Mouse (Mus musculus) midbrain, postnatal 0 days (tissue): ENCODE measurements around the gene Rcor1. TPM values are rescaled to one million over a fixed set of nuclear protein-coding genes. Genes with fewer than 3 reads are reported as not detected.
A peak's percentile ranks its signal among the peaks of the same experiment; 100 is the strongest.

Source experiments
- ATAC-seq: fragments of 200-750 bp; cut with Nextera tagmentation; 2 replicates; pipeline ENCODE4 v1.8.0; 2017; ENCODE audit warnings: moderate number of reproducible peaks, mild to moderate bottlenecking, moderate TSS enrichment, moderate library complexity; ENCODE audit not compliant: low FRiP score
- DNase-seq: peaks from one replicate; pipeline ENCODE4 v3.0.0-alpha.2; 2015; ENCODE audit warnings: low spot score
- H3K27ac ChIP-seq: fragments of 300-500 bp; sonication (generic); 2 replicates; pipeline ENCODE4 v1.5.1; 2014; ENCODE audit warnings: low read depth, mild to moderate bottlenecking, low read length, mixed read lengths
- H3K27me3 ChIP-seq: fragments of 300-500 bp; sonication (generic); 2 replicates; pipeline ENCODE4 v1.6.1; 2014; ENCODE audit warnings: low read length, control low read depth, mixed read lengths; ENCODE audit not compliant: insufficient read depth
- H3K36me3 ChIP-seq: fragments of 300-500 bp; sonication (generic); 2 replicates; pipeline ENCODE4 v1.6.1; 2014; ENCODE audit warnings: low read length, control low read depth, mixed read lengths; ENCODE audit not compliant: insufficient read depth
- H3K4me1 ChIP-seq: fragments of 300-500 bp; sonication (generic); 2 replicates; pipeline ENCODE4 v1.6.1; 2014; ENCODE audit warnings: mild to moderate bottlenecking, control low read depth, antibody characterized with exemption, low read length, mixed read lengths; ENCODE audit not compliant: insufficient read depth
- H3K4me2 ChIP-seq: fragments of 300-500 bp; sonication (generic); 2 replicates; pipeline ENCODE4 v1.6.1; 2014; ENCODE audit warnings: low read depth, mild to moderate bottlenecking, low read length, mixed read lengths; ENCODE audit not compliant: poor library complexity, severe bottlenecking
- H3K4me3 ChIP-seq: fragments of 300-500 bp; sonication (generic); 2 replicates; pipeline ENCODE4 v1.5.1; 2014; ENCODE audit warnings: low read depth, mild to moderate bottlenecking, low read length, moderate library complexity
- H3K9ac ChIP-seq: fragments of 300-500 bp; sonication (generic); replicated peaks from 2 replicates; pipeline ENCODE4 v1.6.1; 2014; ENCODE audit warnings: mild to moderate bottlenecking, low read length, moderate library complexity, mixed read lengths; ENCODE audit not compliant: poor library complexity, severe bottlenecking
- H3K9me3 ChIP-seq: fragments of 300-500 bp; sonication (generic); 2 replicates; pipeline ENCODE4 v1.6.1; 2016; ENCODE audit warnings: low read length, control low read depth
- CTCF ChIP-seq: IDR thresholded peaks from 2 replicates; pipeline ENCODE4 v1.5.1; 2016; ENCODE audit warnings: antibody characterized with exemption, mild to moderate bottlenecking
- WGBS: fragments of 180-500 bp; shearing (Covaris S2); extraction: QIAGEN DNeasy Blood & Tissue Kit; methylation state at CpG from one replicate; pipeline ENCODE4 v1.1.7; 2014; 5-methylcytosine and 5-hydroxymethylcytosine counted together
- polyA plus RNA-seq: library from polyadenylated mRNA; unstranded; fragments of >200 nt; fragmentation: Nextera tagmentation; extraction: Ambion mirVana; gene quantifications from 2 replicates; pipeline ENCODE4 v1.2.1, GENCODE M21; 2015
- total RNA-seq: library from RNA; depleted of rRNA; stranded (reverse); fragments of >200 nt; gene quantifications from 2 replicates; pipeline ENCODE4 v1.2.3, GENCODE M21; 2014

The Rcor1 gene
- total and polyA plus RNA-seq, 2 experiments from 2014 or later = 2.7 to 14.9 TPM

DNA sequence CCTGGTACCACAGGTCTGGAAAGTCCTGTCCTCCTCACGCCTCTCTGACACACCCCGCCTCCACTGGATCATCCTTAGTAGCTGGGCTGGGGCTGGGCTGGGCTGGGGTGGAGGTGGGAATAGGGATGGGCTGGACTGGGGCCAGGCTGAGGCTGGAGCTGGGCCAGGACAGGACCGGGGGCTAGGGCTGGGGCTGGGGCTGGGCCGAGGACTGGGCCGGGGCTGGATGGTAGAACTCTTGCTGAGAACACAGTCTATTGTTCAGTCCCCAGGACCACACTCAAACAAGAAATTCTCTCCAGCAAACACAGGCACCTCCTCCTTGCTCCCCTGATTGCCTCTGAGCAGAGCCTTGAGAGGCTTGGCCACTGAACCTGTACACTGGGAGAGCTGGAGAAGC lies 32.8 kb upstream of the Rcor1 start:
- Histone ChIP-seq H3K4me1 (no peaks in the 10 kb centered on the region), H3K9ac (no peak overlapping the region), H3K36me3 (no peaks in the 10 kb centered on the region), H3K4me2 (no peak overlapping the region), H3K27me3 (no peaks in the 10 kb centered on the region), H3K27ac (no peak overlapping the region), H3K9me3 (no peaks in the 10 kb centered on the region), H3K4me3 (no peak overlapping the region)
- 45% methylated on average over 5 of the region's 5 CpGs for WGBS
- DNase-seq (no peak), ATAC-seq (no peak)
- TF ChIP-seq CTCF = no peak

GRCm38 (mm10) chr12:111007134-111008103 lies 31.7 kb upstream of the Rcor1 start:
- ATAC-seq = no peak
- Histone ChIP-seq H3K27me3 (no peaks in the 10 kb centered on the region), H3K9ac (no peak overlapping the region), H3K4me2 (no peak overlapping the region), H3K9me3 (no peaks in the 10 kb centered on the region), H3K36me3 (no peaks in the 10 kb centered on the region), H3K4me3 (no peak overlapping the region), H3K27ac (no peak overlapping the region), H3K4me1 (no peaks in the 10 kb centered on the region)
- 72% methylated on average over 14 of the region's 14 CpGs for WGBS
- DNase-seq = no peak
- no peak for TF ChIP-seq CTCF

GRCm38 (mm10) chr12:111008500-111009490 lies 30.4 kb upstream of the Rcor1 start:
- H3K4me2 ChIP-seq = no peak overlapping the region
- no peaks in the 10 kb centered on the region for H3K36me3 ChIP-seq
- no peak overlapping the region for H3K9ac ChIP-seq
- no peaks in the 10 kb centered on the region for H3K4me1 ChIP-seq
- DNase-seq (peak; percentile 36), ATAC-seq (no peak)
- WGBS = 56% methylated on average over 11 of the region's 11 CpGs
- H3K27me3 ChIP-seq = no peaks in the 10 kb centered on the region
- no peak for TF ChIP-seq CTCF
- no peak overlapping the region for H3K4me3 ChIP-seq
- H3K27ac ChIP-seq = no peak overlapping the region
- H3K9me3 ChIP-seq = no peaks in the 10 kb centered on the region

GRCm38 (mm10) chr12:111009615-111010257 lies 29.4 kb upstream of the Rcor1 start:
- DNase-seq = no peak
- TF ChIP-seq CTCF = no peak
- no peaks in the 10 kb centered on the region for H3K4me1 ChIP-seq
- H3K4me2 ChIP-seq = no peak overlapping the region
- WGBS = 70% methylated on average over 6 of the region's 6 CpGs
- H3K9ac ChIP-seq = no peak overlapping the region
- H3K27ac ChIP-seq = no peak overlapping the region
- H3K4me3 ChIP-seq = no peak overlapping the region
- H3K27me3 ChIP-seq = no peaks in the 10 kb centered on the region
- no peak for ATAC-seq
- H3K36me3 ChIP-seq = no peaks in the 10 kb centered on the region
- no peaks in the 10 kb centered on the region for H3K9me3 ChIP-seq

GRCm38 (mm10) chr12:111016807-111017206 lies 22.3 kb upstream of the Rcor1 start:
- Histone ChIP-seq H3K4me2 (no peak overlapping the region), H3K27me3 (no peaks in the 10 kb centered on the region), H3K36me3 (no peaks in the 10 kb centered on the region), H3K4me1 (no peaks in the 10 kb centered on the region), H3K9ac (no peak overlapping the region), H3K4me3 (no peak overlapping the region), H3K27ac (no peak overlapping the region), H3K9me3 (no peaks in the 10 kb centered on the region)
- 79% methylated on average over 3 of the region's 3 CpGs for WGBS
- DNase-seq = no peak
- no peak for ATAC-seq
- TF ChIP-seq CTCF = no peak
